Mouse (Mus musculus) intestine, embryonic 16.5 days (tissue): ENCODE data around the gene Prpf38b. TPM values are rescaled to one million over a fixed set of nuclear protein-coding genes. Genes with fewer than 3 reads are reported as not detected.

Experiments
- ATAC-seq: fragments of 200-750 bp; cut with Nextera tagmentation; 2 replicates; pipeline ENCODE4 v1.8.0; 2017; ENCODE audit warnings: moderate TSS enrichment, moderate library complexity
- H3K27ac ChIP-seq: fragments of 300-500 bp; sonication (generic); 2 replicates; pipeline ENCODE4 v1.5.1; 2014; ENCODE audit warnings: mild to moderate bottlenecking, low read length
- H3K27me3 ChIP-seq: fragments of 300-500 bp; sonication (generic); replicated peaks from 2 replicates; pipeline ENCODE4 v1.6.1; 2014; ENCODE audit warnings: low read length, control low read depth, mixed read lengths; ENCODE audit not compliant: control insufficient read depth, insufficient read depth
- H3K36me3 ChIP-seq: fragments of 300-500 bp; sonication (generic); 2 replicates; pipeline ENCODE4 v1.6.1; 2014; ENCODE audit warnings: low read length, control low read depth; ENCODE audit not compliant: control insufficient read depth, insufficient read depth
- H3K4me1 ChIP-seq: fragments of 300-500 bp; sonication (generic); 2 replicates; pipeline ENCODE4 v1.6.1; 2014; ENCODE audit warnings: low read length, control low read depth, mixed read lengths; ENCODE audit not compliant: control insufficient read depth, insufficient read depth
- H3K4me2 ChIP-seq: fragments of 300-500 bp; sonication (generic); 2 replicates; pipeline ENCODE4 v1.6.1; 2014; ENCODE audit warnings: low read depth, low read length, control low read depth
- H3K4me3 ChIP-seq: fragments of 300-500 bp; sonication (generic); 2 replicates; pipeline ENCODE4 v1.5.1; 2014; ENCODE audit warnings: mild to moderate bottlenecking, low read length
- H3K9ac ChIP-seq: fragments of 300-500 bp; sonication (generic); 2 replicates; pipeline ENCODE4 v1.6.1; 2014; ENCODE audit warnings: low read depth, low read length
- H3K9me3 ChIP-seq: fragments of 300-500 bp; sonication (generic); 2 replicates; pipeline ENCODE4 v1.6.1; 2016; ENCODE audit warnings: low read length, control low read depth; ENCODE audit not compliant: control insufficient read depth
- WGBS: fragments of 180-500 bp; shearing (Covaris S2); extraction: QIAGEN DNeasy Blood & Tissue Kit; methylation state at CpG from one replicate; pipeline ENCODE4 v1.1.7; 2014; 5-methylcytosine and 5-hydroxymethylcytosine counted together
- polyA plus RNA-seq: library from polyadenylated mRNA; unstranded; fragments of >200 nt; fragmentation: Nextera tagmentation; extraction: Ambion mirVana; gene quantifications from 2 replicates; pipeline ENCODE4 v1.2.1, GENCODE M21; 2015

The Prpf38b gene
- polyA plus RNA-seq = 53.6 and 57.8 TPM in 2 replicates

- peak within 1 kb of the TSS; percentile 74 for H3K4me2 ChIP-seq
These were observed at the start of gene Prpf38b for GRCm38 (mm10) chr3:108911548-108912413. TSS of gene Prpf38b (minus strand) at chr3:108911727.

DNA sequence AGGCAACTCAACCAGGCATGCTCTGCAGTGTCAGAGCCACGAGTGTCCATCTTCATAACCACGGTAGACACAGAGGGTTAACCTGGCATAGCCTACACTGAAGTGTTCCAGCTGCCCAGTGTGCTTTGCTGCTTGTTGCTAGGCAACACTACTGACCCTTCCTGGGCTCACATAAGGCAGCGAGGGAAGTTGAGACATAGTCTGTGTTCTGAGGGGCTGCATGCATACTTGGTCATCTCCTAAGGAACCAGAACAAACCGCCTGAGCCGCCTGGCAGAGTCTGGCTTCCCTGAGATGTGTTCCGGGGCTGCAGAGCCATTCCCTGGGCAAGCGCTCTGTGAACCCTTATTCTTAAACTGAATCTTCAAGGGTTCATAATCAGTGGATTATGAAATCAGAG lies 49.7 kb upstream of the Prpf38b start:
- Histone ChIP-seq H3K9ac (no peak overlapping the region), H3K9me3 (no peaks in the 10 kb centered on the region), H3K4me2 (no peak overlapping the region), H3K27ac (no peak overlapping the region), H3K4me1 (peaks cover 4% of the 10 kb centered on the region; the same call in 1 of the 2 replicates), H3K36me3 (no peaks in the 10 kb centered on the region), H3K4me3 (no peak overlapping the region), H3K27me3 (no peaks in the 10 kb centered on the region)
- WGBS = 41% methylated on average over 7 of the region's 7 CpGs
- ATAC-seq = no peak

More at GRCm38 (mm10) chr3:108911548-108912413, at the start of gene Prpf38b:
- H3K27ac ChIP-seq = peak within 1 kb of the TSS; percentile 100
- H3K4me3 ChIP-seq = peak within 1 kb of the TSS; percentile 94
- ATAC-seq = peak; percentile 99
- peaks cover 8% of the 10 kb centered on the region for H3K4me1 ChIP-seq
- 0 out of 2 replicates have a peak, but pooled peaks cover 8% of the 10 kb centered on the region for H3K36me3 ChIP-seq
- peak within 1 kb of the TSS; percentile 97 for H3K9ac ChIP-seq
- 1% methylated on average over 53 of the region's 53 CpGs for WGBS
- H3K27me3 ChIP-seq = no peaks in the 10 kb centered on the region
- H3K9me3 ChIP-seq = no peaks in the 10 kb centered on the region

GRCm38 (mm10) chr3:108959680-108960295 lies 48.3 kb upstream of the Prpf38b start:
- Histone ChIP-seq H3K9me3 (no peaks in the 10 kb centered on the region), H3K4me1 (peaks cover 4% of the 10 kb centered on the region; the same call in 1 of the 2 replicates), H3K36me3 (no peaks in the 10 kb centered on the region), H3K9ac (no peak overlapping the region), H3K27ac (no peak overlapping the region), H3K4me2 (no peak overlapping the region), H3K4me3 (no peak overlapping the region), H3K27me3 (no peaks in the 10 kb centered on the region)
- ATAC-seq = no peak
- WGBS = 62% methylated on average over 13 of the region's 13 CpGs

GRCm38 (mm10) chr3:108957976-108958375 lies 46.4 kb upstream of the Prpf38b start:
- ATAC-seq = no peak
- H3K4me1 ChIP-seq = peaks cover 4% of the 10 kb centered on the region; the same call in 1 of the 2 replicates
- no peak overlapping the region for H3K27ac ChIP-seq
- H3K27me3 ChIP-seq = no peaks in the 10 kb centered on the region
- H3K9me3 ChIP-seq = no peaks in the 10 kb centered on the region
- H3K36me3 ChIP-seq = no peaks in the 10 kb centered on the region
- H3K4me2 ChIP-seq = no peak overlapping the region
- no peak overlapping the region for H3K9ac ChIP-seq
- no peak overlapping the region for H3K4me3 ChIP-seq

GRCm38 (mm10) chr3:108940996-108941395 lies 29.5 kb upstream of the Prpf38b start:
- 86% methylated on average over 10 of the region's 10 CpGs for WGBS
- Histone ChIP-seq H3K4me2 (no peak overlapping the region), H3K27ac (no peak overlapping the region), H3K9ac (no peak overlapping the region), H3K4me1 (no peaks in the 10 kb centered on the region), H3K36me3 (no peaks in the 10 kb centered on the region), H3K4me3 (no peak overlapping the region), H3K27me3 (no peaks in the 10 kb centered on the region), H3K9me3 (no peaks in the 10 kb centered on the region)
- ATAC-seq = no peak

DNA sequence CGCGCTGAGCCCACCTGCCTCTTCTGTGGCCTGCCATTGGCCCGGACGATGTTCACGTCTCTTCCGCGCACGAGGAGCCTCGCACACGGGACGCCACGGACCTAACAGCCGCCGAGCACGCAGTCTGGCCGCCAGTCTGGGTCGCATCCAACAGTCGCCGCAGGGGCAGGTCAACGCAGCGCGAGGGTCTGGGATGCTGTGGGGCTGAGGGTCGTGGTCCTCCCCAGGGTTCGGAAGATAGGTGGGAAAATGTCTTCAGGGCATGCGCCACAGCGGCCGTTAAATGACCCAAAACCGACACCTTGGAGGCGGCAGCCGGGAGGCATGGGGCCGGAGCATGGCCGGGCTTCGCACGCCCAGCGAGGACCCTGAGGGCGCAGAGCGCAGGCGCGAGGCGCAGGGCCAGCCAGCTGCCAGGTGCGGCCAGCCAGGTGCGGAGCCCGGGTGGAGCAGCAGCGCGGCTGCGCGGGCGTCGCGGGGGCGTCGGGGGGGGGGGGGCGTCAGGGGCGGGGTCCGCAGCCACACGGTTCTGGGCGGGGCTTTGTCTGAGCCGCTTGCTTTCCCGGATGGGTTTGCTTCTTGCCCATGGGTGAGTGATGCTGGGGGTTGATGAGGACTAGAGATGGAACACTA lies 28.6 kb upstream of the Prpf38b start, which contains the start of gene Gm9857:
Gene Gm9857, minus strand, starts transcription at position 445 of the 633 bp plus-strand sequence.
- 51% methylated on average over 50 of the region's 59 CpGs for WGBS
- peak within 1 kb of the TSS; percentile 57 for H3K9ac ChIP-seq
- ATAC-seq = peak; percentile 67

DNA sequence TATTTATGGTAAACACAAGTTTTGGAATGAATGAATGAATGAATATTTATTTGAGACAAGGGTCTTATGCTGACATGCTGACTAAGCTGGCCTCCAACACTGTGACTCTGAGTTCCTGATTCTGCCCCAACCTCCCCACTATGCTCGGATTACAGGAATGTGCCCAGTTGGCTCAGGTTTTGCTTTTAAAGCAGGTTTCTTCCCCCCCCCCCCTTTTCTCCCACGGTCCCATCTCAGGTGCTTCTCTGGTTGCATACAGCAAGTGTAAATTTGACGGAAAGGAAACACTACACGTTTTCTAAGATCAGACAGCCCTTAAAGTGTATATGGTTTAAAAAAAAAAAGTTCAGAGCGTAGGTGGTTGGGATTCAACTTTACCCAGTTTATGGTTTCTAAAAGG lies 28.0 kb upstream of the Prpf38b start, which contains the start of gene Henmt1:
Gene Henmt1, plus strand, starts transcription at position 301 of the 400 bp plus-strand sequence.
- 84% methylated on average over 5 of the region's 5 CpGs for WGBS

More for the DNA sequence above, 28.6 kb upstream of the Prpf38b start, which contains the start of gene Gm9857:
- H3K27ac ChIP-seq = no peak within 1 kb of the TSS
- no peaks in the 10 kb centered on the region for H3K9me3 ChIP-seq
- no peaks in the 10 kb centered on the region for H3K4me1 ChIP-seq
- peak within 1 kb of the TSS; percentile 44 for H3K4me3 ChIP-seq
- H3K4me2 ChIP-seq = peak within 1 kb of the TSS; percentile 65
- no peaks in the 10 kb centered on the region for H3K36me3 ChIP-seq
- no peaks in the 10 kb centered on the region for H3K27me3 ChIP-seq

GRCm38 (mm10) chr3:108938691-108939090 lies 27.2 kb upstream of the Prpf38b start:
- H3K4me3 ChIP-seq = no peak overlapping the region
- no peaks in the 10 kb centered on the region for H3K36me3 ChIP-seq
- H3K4me2 ChIP-seq = no peak overlapping the region
- H3K27me3 ChIP-seq = no peaks in the 10 kb centered on the region
- no peak for ATAC-seq
- H3K9ac ChIP-seq = no peak overlapping the region
- WGBS = 91% methylated on average over 5 of the region's 5 CpGs
- H3K9me3 ChIP-seq = no peaks in the 10 kb centered on the region
- H3K4me1 ChIP-seq = no peaks in the 10 kb centered on the region
- no peak overlapping the region for H3K27ac ChIP-seq

More for the DNA sequence above, 28.0 kb upstream of the Prpf38b start, which contains the start of gene Henmt1:
- Histone ChIP-seq H3K27ac (no peak within 1 kb of the TSS), H3K36me3 (no peaks in the 10 kb centered on the region), H3K27me3 (no peaks in the 10 kb centered on the region), H3K4me1 (no peaks in the 10 kb centered on the region), H3K4me3 (peak within 1 kb of the TSS; percentile 44), H3K9me3 (no peaks in the 10 kb centered on the region), H3K4me2 (peak within 1 kb of the TSS; percentile 65), H3K9ac (peak within 1 kb of the TSS; percentile 57)
- ATAC-seq = no peak

DNA sequence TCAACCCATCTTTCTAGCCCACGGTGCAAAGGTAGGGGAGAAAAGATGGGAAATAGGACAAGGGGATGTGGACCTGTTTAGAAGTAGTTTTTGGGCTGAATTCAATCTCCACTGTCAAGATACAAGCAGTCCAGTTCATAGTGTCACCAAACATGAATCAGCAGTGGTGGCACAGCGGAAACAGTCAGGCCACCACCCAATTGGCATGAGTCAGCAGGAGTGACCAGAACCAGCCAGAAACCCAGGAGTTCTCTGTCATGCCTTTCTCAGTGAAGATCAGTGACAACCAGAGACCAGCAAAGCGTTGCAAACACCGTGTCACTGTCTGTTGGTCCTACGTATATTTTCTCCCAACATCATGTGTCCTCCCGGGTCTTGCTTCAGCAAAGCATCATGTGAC lies 22.0 kb upstream of the Prpf38b start:
- no peak for ATAC-seq
- Histone ChIP-seq H3K9me3 (peaks cover 3% of the 10 kb centered on the region; the same call in 1 of the 2 replicates), H3K4me1 (no peaks in the 10 kb centered on the region), H3K27me3 (no peaks in the 10 kb centered on the region), H3K36me3 (no peaks in the 10 kb centered on the region), H3K27ac (no peak overlapping the region), H3K4me3 (no peak overlapping the region), H3K9ac (no peak overlapping the region), H3K4me2 (no peak overlapping the region)
- 95% methylated on average over 6 of the region's 6 CpGs for WGBS
